Mouse (Mus musculus) C2C12 (cell line): ENCODE data around the gene Syndig1l. TPM values are rescaled to one million over a fixed set of nuclear protein-coding genes. Genes with fewer than 3 reads are reported as not detected.

Experiments used
- H3K27me3 ChIP-seq: one replicate; pipeline ENCODE4 v1.6.1; 2011; ENCODE audit not compliant: control insufficient read depth, insufficient read depth, insufficient read length
- H3K36me3 ChIP-seq: one replicate; pipeline ENCODE4 v1.6.1; 2011; ENCODE audit not compliant: control insufficient read depth, insufficient read depth
- H3K4me3 ChIP-seq: one replicate; pipeline ENCODE4 v1.5.1; 2011; ENCODE audit warnings: mild to moderate bottlenecking, control low read depth; ENCODE audit not compliant: poor library complexity, insufficient read depth, severe bottlenecking
- H3K79me2 ChIP-seq: one replicate; pipeline ENCODE4 v1.6.1; 2011; ENCODE audit not compliant: control insufficient read depth, insufficient read depth
- H3K79me3 ChIP-seq: one replicate; pipeline ENCODE4 v1.6.1; 2011; ENCODE audit warnings: low read depth, control low read depth
- H3ac ChIP-seq: one replicate; pipeline ENCODE3; 2011; ENCODE audit warnings: low read depth; ENCODE audit not compliant: control insufficient read depth, insufficient read length
- CEBPB ChIP-seq: IDR thresholded peaks from one replicate; pipeline ENCODE4 v1.6.1; 2011; ENCODE audit warnings: low read depth, mild to moderate bottlenecking, control low read depth, moderate library complexity
- CTCF ChIP-seq: IDR thresholded peaks from one replicate; pipeline ENCODE4 v1.5.1; 2011; ENCODE audit not compliant: control insufficient read depth, insufficient read depth, insufficient read length
- FOSL1 ChIP-seq: IDR thresholded peaks from one replicate; pipeline ENCODE4 v1.8.0; 2011; ENCODE audit warnings: mild to moderate bottlenecking, low read length; ENCODE audit not compliant: poor library complexity, insufficient read depth, severe bottlenecking
- MAX ChIP-seq: IDR thresholded peaks from one replicate; pipeline ENCODE4 v1.6.1; 2011; ENCODE audit warnings: mild to moderate bottlenecking, control low read depth
- MYOD1 ChIP-seq: IDR thresholded peaks from one replicate; pipeline ENCODE4 v1.6.1; 2011; ENCODE audit warnings: low read depth; ENCODE audit not compliant: control insufficient read depth, insufficient read length
- MYOG ChIP-seq: IDR thresholded peaks from one replicate; pipeline ENCODE4 v1.6.1; 2011; ENCODE audit not compliant: control insufficient read depth, insufficient read length; ENCODE audit errors: extremely low read depth
- USF1 ChIP-seq: IDR thresholded peaks from one replicate; pipeline ENCODE4 v1.6.1; 2011; ENCODE audit warnings: low read depth, mild to moderate bottlenecking, control low read depth, moderate library complexity
- polyA plus RNA-seq: library from polyadenylated mRNA; unstranded; fragments of >200 nt; fragmentation: generic; extraction: Trizol; gene quantifications from one replicate; pipeline ENCODE4 v1.2.1, GENCODE M21; 2012; ENCODE audit warnings: missing spikeins

Gene Syndig1l
- polyA plus RNA-seq, 1 experiment = not detected

GRCm38 (mm10) chr12:84709842-84710439 is 11.3 kb upstream of the Syndig1l start:
- TF ChIP-seq MAX (no peak), USF1 (no peak), CTCF (no peak)
- peaks cover 27% of the 10 kb centered on the region for H3K27me3 ChIP-seq

DNA sequence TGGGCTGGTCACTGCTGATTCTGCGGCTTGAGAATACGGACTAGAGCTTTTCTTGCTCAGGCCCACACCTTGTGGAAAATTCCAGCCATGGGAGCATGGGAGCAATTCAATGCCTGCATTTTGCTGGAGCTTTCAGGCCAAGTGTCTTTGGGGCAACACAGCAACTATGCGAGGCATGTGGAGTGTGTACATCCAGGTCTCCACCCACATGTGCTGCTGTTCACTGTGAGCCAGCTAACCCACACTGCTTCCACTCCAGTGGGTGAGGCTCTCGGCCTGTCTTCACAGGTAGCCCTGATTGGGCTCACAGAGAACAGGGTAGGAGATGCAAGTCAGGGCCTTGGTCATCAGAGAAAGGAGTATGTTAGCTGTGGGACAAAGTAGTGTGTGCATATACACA is 9.2 kb upstream of the Syndig1l start:
- Histone ChIP-seq H3K79me3 (no peaks in the 10 kb centered on the region), H3K79me2 (no peaks in the 10 kb centered on the region), H3K36me3 (no peaks in the 10 kb centered on the region), H3K4me3 (no peak overlapping the region), H3ac (no peak overlapping the region), H3K27me3 (peaks cover 42% of the 10 kb centered on the region)
- TF ChIP-seq MAX (no peak), USF1 (no peak), MYOG (no peak), FOSL1 (no peak), MYOD1 (no peak), CTCF (no peak), CEBPB (no peak)

More at GRCm38 (mm10) chr12:84709842-84710439, 11.3 kb upstream of the Syndig1l start:
- Histone ChIP-seq H3K79me2 (no peaks in the 10 kb centered on the region), H3ac (no peak overlapping the region), H3K79me3 (no peaks in the 10 kb centered on the region), H3K36me3 (no peaks in the 10 kb centered on the region), H3K4me3 (no peak overlapping the region)

DNA sequence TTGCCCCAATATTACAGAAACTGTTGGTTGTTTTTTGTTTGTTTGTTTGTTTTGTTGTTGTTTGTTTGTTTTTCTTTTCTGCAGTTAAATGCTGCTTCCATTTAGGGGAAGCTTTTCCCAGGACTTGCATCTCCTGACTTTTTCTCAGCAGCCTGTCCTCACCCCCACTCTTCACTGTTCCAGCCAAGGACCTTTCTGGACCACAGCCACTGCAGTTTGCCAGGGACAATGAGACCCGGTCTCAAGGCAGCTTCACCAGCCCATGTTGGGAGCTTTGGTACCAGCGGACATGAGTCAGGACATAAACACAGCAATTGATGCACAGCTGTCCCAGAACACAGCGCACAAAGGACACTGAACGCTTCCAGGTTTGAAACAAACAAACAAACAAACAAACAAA is 8.3 kb upstream of the Syndig1l start:
- TF ChIP-seq CTCF (no peak), USF1 (no peak), MAX (no peak), CEBPB (no peak), MYOD1 (no peak), MYOG (no peak), FOSL1 (no peak)
- no peaks in the 10 kb centered on the region for H3K36me3 ChIP-seq

DNA sequence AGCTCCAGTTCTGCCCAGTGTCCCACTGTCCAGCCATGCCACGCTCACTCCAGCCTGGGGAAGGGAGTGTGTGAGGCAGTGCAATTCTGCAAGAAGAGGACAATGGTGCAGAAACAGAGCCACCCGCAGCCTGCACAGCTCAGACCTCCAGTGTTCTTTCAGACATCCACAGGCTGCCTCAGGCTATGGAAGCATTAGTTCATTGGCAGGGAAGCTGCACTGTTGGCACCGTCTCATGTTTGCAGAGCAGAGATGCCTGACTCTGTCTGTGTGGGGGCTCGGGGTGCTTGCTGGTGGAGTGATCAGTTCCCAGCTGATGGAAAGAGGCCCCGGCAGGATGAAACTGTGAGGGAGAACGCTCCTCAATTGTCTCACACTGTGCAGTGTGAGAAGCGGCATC is 4.0 kb upstream of the Syndig1l start:
- no peaks in the 10 kb centered on the region for H3K79me2 ChIP-seq
- TF ChIP-seq CEBPB (no peak), CTCF (no peak), FOSL1 (no peak), MAX (no peak), USF1 (no peak), MYOG (no peak), MYOD1 (no peak)
- H3K79me3 ChIP-seq = no peaks in the 10 kb centered on the region
- no peak overlapping the region for H3ac ChIP-seq
- H3K4me3 ChIP-seq = no peak overlapping the region
- H3K27me3 ChIP-seq = peaks cover 42% of the 10 kb centered on the region
- no peaks in the 10 kb centered on the region for H3K36me3 ChIP-seq

More for the DNA sequence above, 8.3 kb upstream of the Syndig1l start:
- Histone ChIP-seq H3K27me3 (peaks cover 43% of the 10 kb centered on the region), H3K79me3 (no peaks in the 10 kb centered on the region), H3ac (no peak overlapping the region), H3K4me3 (no peak overlapping the region), H3K79me2 (no peaks in the 10 kb centered on the region)

GRCm38 (mm10) chr12:84692141-84692540 is 6.5 kb downstream of the Syndig1l start:
- H3K79me2 ChIP-seq = no peaks in the 10 kb centered on the region
- TF ChIP-seq CEBPB = no peak
- TF ChIP-seq MYOD1 = no peak
- H3K4me3 ChIP-seq = no peak overlapping the region
- no peak overlapping the region for H3ac ChIP-seq
- H3K79me3 ChIP-seq = no peaks in the 10 kb centered on the region
- no peaks in the 10 kb centered on the region for H3K36me3 ChIP-seq
- peaks cover 61% of the 10 kb centered on the region for H3K27me3 ChIP-seq

DNA sequence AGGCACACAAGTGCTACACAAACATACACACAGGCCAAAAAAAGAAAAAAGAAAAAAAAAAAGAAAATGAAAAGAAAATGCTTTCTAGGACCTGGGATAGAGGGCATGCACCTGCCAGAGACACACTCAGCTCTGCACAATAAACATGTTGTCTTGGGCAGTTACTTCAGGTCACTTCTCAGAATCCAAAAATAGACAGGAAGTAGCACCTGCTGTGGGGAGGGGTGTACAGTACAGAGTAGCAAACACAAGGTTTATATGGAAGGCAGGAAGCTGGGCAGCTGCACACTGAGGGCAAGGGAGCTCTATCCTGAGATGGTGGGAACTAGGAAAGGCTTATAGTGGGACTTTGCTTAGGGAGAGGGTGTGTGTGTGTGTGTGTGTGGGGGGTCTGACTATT is 7.3 kb downstream of the Syndig1l start:
- H3K4me3 ChIP-seq = no peak overlapping the region
- H3K36me3 ChIP-seq = no peaks in the 10 kb centered on the region
- no peak overlapping the region for H3ac ChIP-seq
- TF ChIP-seq MYOD1 (no peak), FOSL1 (no peak), CTCF (no peak), CEBPB (no peak), USF1 (no peak), MYOG (no peak), MAX (no peak)
- H3K79me2 ChIP-seq = no peaks in the 10 kb centered on the region
- H3K79me3 ChIP-seq = no peaks in the 10 kb centered on the region
- peaks cover 62% of the 10 kb centered on the region for H3K27me3 ChIP-seq
